Mouse (Mus musculus) cerebellum, postnatal 14 days (tissue): ENCODE measurements around the gene Alkal2.

Source experiments
- DNase-seq, 2 experiments: peaks; one replicate each; pipeline ENCODE4 v3.0.0; 2021; ENCODE audit warnings: mixed read lengths in 2 of 2

Alkal2 gene

GRCm38 (mm10) chr12:30883986-30884621, at the start of gene Alkal2:
TSS of gene Alkal2 (plus strand) at chr12:30884322.
- DNase-seq = peak; percentile 16 to 24

GRCm38 (mm10) chr12:30848521-30848920, 35.6 kb upstream of the Alkal2 start:
- DNase-seq = no peak

GRCm38 (mm10) chr12:30850902-30851301, 33.2 kb upstream of the Alkal2 start:
- DNase-seq = peak; percentile 88 to 93

- peak; percentile 45 to 76 for DNase-seq
Measured at GRCm38 (mm10) chr12:30851871-30852270, 32.3 kb upstream of the Alkal2 start.

GRCm38 (mm10) chr12:30855442-30856159, 28.5 kb upstream of the Alkal2 start:
- no peak for DNase-seq

- DNase-seq = no peak
Measured at GRCm38 (mm10) chr12:30856172-30856571, 27.9 kb upstream of the Alkal2 start.

GRCm38 (mm10) chr12:30864347-30864746, 19.8 kb upstream of the Alkal2 start:
- peak; percentile 44 to 52 for DNase-seq

GRCm38 (mm10) chr12:30865781-30866180, 18.3 kb upstream of the Alkal2 start:
- DNase-seq = no peak

- DNase-seq = peak; percentile 38 to 40
Measured at GRCm38 (mm10) chr12:30879447-30879846, 4.7 kb upstream of the Alkal2 start.

- DNase-seq = peak in 1 of 2 experiments; percentile 9
Measured at GRCm38 (mm10) chr12:30883592-30883985, 533 bp upstream of the Alkal2 start.

- peak in 1 of 2 experiments; percentile 9 for DNase-seq
Measured at GRCm38 (mm10) chr12:30884622-30885230, 604 bp downstream of the Alkal2 start.

GRCm38 (mm10) chr12:30885891-30886290, 1.8 kb downstream of the Alkal2 start:
- no peak for DNase-seq

GRCm38 (mm10) chr12:30888003-30888402, 3.9 kb downstream of the Alkal2 start:
- no peak for DNase-seq

GRCm38 (mm10) chr12:30890067-30890466, 5.9 kb downstream of the Alkal2 start:
- DNase-seq = peak; percentile 87 to 90

GRCm38 (mm10) chr12:30891438-30891837, 7.3 kb downstream of the Alkal2 start:
- no peak for DNase-seq

GRCm38 (mm10) chr12:30897039-30897438, 12.9 kb downstream of the Alkal2 start:
- DNase-seq = no peak

- DNase-seq = no peak
Measured at GRCm38 (mm10) chr12:30908658-30909057, 24.5 kb downstream of the Alkal2 start.

GRCm38 (mm10) chr12:30909881-30910280, 25.8 kb downstream of the Alkal2 start:
- DNase-seq = no peak

- peak in 1 of 2 experiments; percentile 18 for DNase-seq
Measured at GRCm38 (mm10) chr12:30910860-30911259, 26.7 kb downstream of the Alkal2 start.

GRCm38 (mm10) chr12:30911261-30912047, 27.3 kb downstream of the Alkal2 start, which contains the start of the genes Acp1 and Sh3yl1:
TSS of gene Acp1 (minus strand) at chr12:30911589.
TSS of gene Sh3yl1 (plus strand) at chr12:30911668.
- DNase-seq = peak; percentile 98 to 99

- DNase-seq = peak; percentile 64 to 67
Measured at GRCm38 (mm10) chr12:30912048-30912381, 27.9 kb downstream of the Alkal2 start.

- no peak for DNase-seq
Measured at GRCm38 (mm10) chr12:30912840-30913239, 28.7 kb downstream of the Alkal2 start.

GRCm38 (mm10) chr12:30922401-30922800, 38.3 kb downstream of the Alkal2 start:
- DNase-seq = peak in 1 of 2 experiments; percentile 10
